Mouse (Mus musculus): ENCODE results near the gene Farp2. TPM values are rescaled to one million over a fixed set of nuclear protein-coding genes. Genes with fewer than 3 reads are reported as not detected.

The Farp2 gene
- total RNA-seq, 1 experiment, result 2.8 TPM

DNA sequence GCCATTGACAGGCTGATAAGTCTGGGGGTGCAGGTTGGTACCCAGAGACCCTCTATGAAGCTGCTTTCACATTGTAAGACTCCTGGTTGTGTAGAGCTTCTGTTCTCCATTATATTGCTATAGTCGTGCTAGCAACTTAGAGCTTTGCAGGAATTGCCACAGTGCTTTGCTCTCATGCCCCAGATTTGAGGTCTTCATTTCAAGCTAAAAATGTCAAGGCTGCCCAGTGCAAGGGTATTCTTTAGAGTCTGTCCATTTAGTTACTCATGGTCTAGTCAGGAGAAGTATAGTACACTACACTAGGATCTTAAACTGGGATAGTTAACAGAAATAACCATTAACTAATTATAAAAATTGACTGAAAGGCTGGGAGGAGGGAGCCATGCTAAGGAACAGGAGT lies 35.4 kb downstream of the Farp2 start:
- Histone ChIP-seq H3K4me1 (ENCODE audit: control insufficient read depth in 2 of 2, insufficient read depth in 2 of 2, low read length in 2 of 2, poor library complexity in 1 of 2) (peaks cover 0 to 3% of the 10 kb centered on the region in 2 experiments; a peak in 1 of 4 replicates), H3K9ac (ENCODE audit: insufficient read depth, low read depth, low read length, poor library complexity, severe bottlenecking) (no peak overlapping the region), H3K36me3 (ENCODE audit: control insufficient read depth, insufficient read depth, low read length, poor library complexity, severe bottlenecking) (no peaks in the 10 kb centered on the region), H3K4me3 (ENCODE audit: insufficient read depth in 1 of 2, low read depth in 1 of 2, low read length in 2 of 2, poor library complexity in 1 of 2, severe bottlenecking in 1 of 2) (no peak overlapping the region), H3K27ac (ENCODE audit: insufficient read depth, low read depth, low read length, poor library complexity, severe bottlenecking) (no peak overlapping the region), H3K9me3 (ENCODE audit: control insufficient read depth, insufficient read depth, low read depth, low read length) (no peaks in the 10 kb centered on the region)
- no peak for TF ChIP-seq MAFK (IDR thresholded peaks at IDR 0.05; ENCODE audit: insufficient read depth, low read depth, low read length)
- in situ Hi-C loops (cut with MboI; ENCODE audit: low sequenced_read_pairs in 2 of 2, unreplicated experiment in 2 of 2), result no loop called here
- DNase-seq (ENCODE audit: low read depth, low spot score), result no peak

GRCm38 (mm10) chr1:93551427-93551826 lies 39.5 kb downstream of the Farp2 start:
- H3K4me3 ChIP-seq (ENCODE audit: insufficient read depth in 1 of 2, low read depth in 1 of 2, low read length in 2 of 2, poor library complexity in 1 of 2, severe bottlenecking in 1 of 2), result no peak overlapping the region
- H3K36me3 ChIP-seq (ENCODE audit: control insufficient read depth, insufficient read depth, low read length, poor library complexity, severe bottlenecking), result no peaks in the 10 kb centered on the region
- H3K9ac ChIP-seq (ENCODE audit: insufficient read depth, low read depth, low read length, poor library complexity, severe bottlenecking), result no peak overlapping the region
- H3K27ac ChIP-seq (ENCODE audit: insufficient read depth, low read depth, low read length, poor library complexity, severe bottlenecking), result no peak overlapping the region
- DNase-seq (ENCODE audit: low read depth, low spot score), result no peak
- H3K4me1 ChIP-seq (ENCODE audit: control insufficient read depth in 2 of 2, insufficient read depth in 2 of 2, low read length in 2 of 2, poor library complexity in 1 of 2), result no peaks in the 10 kb centered on the region
- H3K9me3 ChIP-seq (ENCODE audit: control insufficient read depth, insufficient read depth, low read depth, low read length), result no peaks in the 10 kb centered on the region
- in situ Hi-C loops (cut with MboI; ENCODE audit: low sequenced_read_pairs in 2 of 2, unreplicated experiment in 2 of 2), result no loop called here
- TF ChIP-seq ZNF384 (IDR thresholded peaks at IDR 0.05; ENCODE audit: low read depth, low read length) (no peak), HCFC1 (IDR thresholded peaks at IDR 0.05; ENCODE audit: borderline replicate concordance, insufficient read depth, low read length) (no peak), CHD2 (IDR thresholded peaks at IDR 0.05; ENCODE audit: low read depth, low read length) (no peak), MAFK (IDR thresholded peaks at IDR 0.05; ENCODE audit: insufficient read depth, low read depth, low read length) (no peak), ZC3H11A (IDR thresholded peaks at IDR 0.05; ENCODE audit: borderline replicate concordance, low read depth, low read length) (no peak)

DNA sequence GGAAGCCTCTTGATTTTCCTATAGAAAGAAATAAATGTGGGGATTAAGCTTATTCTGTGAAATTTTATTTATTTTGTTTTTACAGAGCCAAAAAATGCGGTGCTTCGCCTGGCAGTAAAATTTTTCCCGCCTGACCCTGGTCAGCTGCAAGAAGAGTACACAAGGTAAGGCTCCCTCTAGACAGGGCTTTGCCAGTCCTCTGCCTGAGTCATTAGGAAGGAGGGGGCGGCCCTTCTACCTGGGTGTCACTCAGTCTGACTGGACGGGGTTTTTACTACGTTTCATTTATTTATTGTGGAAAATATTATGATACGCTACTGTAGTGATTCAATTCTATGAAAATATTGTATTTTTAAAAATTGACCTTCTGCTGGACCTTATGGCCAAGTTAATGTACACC lies 51.3 kb downstream of the Farp2 start:
- Histone ChIP-seq H3K9me3 (ENCODE audit: control insufficient read depth, insufficient read depth, low read depth, low read length) (no peaks in the 10 kb centered on the region), H3K9ac (ENCODE audit: insufficient read depth, low read depth, low read length, poor library complexity, severe bottlenecking) (no peak overlapping the region), H3K4me1 (ENCODE audit: control insufficient read depth in 2 of 2, insufficient read depth in 2 of 2, low read length in 2 of 2, poor library complexity in 1 of 2) (no peaks in the 10 kb centered on the region), H3K4me3 (ENCODE audit: insufficient read depth in 1 of 2, low read depth in 1 of 2, low read length in 2 of 2, poor library complexity in 1 of 2, severe bottlenecking in 1 of 2) (no peak overlapping the region), H3K36me3 (ENCODE audit: control insufficient read depth, insufficient read depth, low read length, poor library complexity, severe bottlenecking) (no peaks in the 10 kb centered on the region), H3K27ac (ENCODE audit: insufficient read depth, low read depth, low read length, poor library complexity, severe bottlenecking) (no peak overlapping the region)
- in situ Hi-C loops (cut with MboI; ENCODE audit: low sequenced_read_pairs in 2 of 2, unreplicated experiment in 2 of 2), result no loop called here
- no peak for TF ChIP-seq HCFC1 (IDR thresholded peaks at IDR 0.05; ENCODE audit: borderline replicate concordance, insufficient read depth, low read length)
- TF ChIP-seq CHD2 (IDR thresholded peaks at IDR 0.05; ENCODE audit: low read depth, low read length), result no peak
- no peak for TF ChIP-seq MAFK (IDR thresholded peaks at IDR 0.05; ENCODE audit: insufficient read depth, low read depth, low read length)
- no peak for TF ChIP-seq ZC3H11A (IDR thresholded peaks at IDR 0.05; ENCODE audit: borderline replicate concordance, low read depth, low read length)
- no peak for TF ChIP-seq ZNF384 (IDR thresholded peaks at IDR 0.05; ENCODE audit: low read depth, low read length)
- DNase-seq (ENCODE audit: low read depth, low spot score), result no peak

- Histone ChIP-seq H3K4me1 (ENCODE audit: control insufficient read depth in 2 of 2, insufficient read depth in 2 of 2, low read length in 2 of 2, poor library complexity in 1 of 2) (no peaks in the 10 kb centered on the region), H3K36me3 (ENCODE audit: control insufficient read depth, insufficient read depth, low read length, poor library complexity, severe bottlenecking) (no peaks in the 10 kb centered on the region), H3K27ac (ENCODE audit: insufficient read depth, low read depth, low read length, poor library complexity, severe bottlenecking) (no peak overlapping the region), H3K4me3 (ENCODE audit: insufficient read depth in 1 of 2, low read depth in 1 of 2, low read length in 2 of 2, poor library complexity in 1 of 2, severe bottlenecking in 1 of 2) (no peak overlapping the region), H3K9ac (ENCODE audit: insufficient read depth, low read depth, low read length, poor library complexity, severe bottlenecking) (no peak overlapping the region), H3K9me3 (ENCODE audit: control insufficient read depth, insufficient read depth, low read depth, low read length) (no peaks in the 10 kb centered on the region)
- no peak for DNase-seq (ENCODE audit: low read depth, low spot score)
- TF ChIP-seq MAFK (IDR thresholded peaks at IDR 0.05; ENCODE audit: insufficient read depth, low read depth, low read length) (no peak), ZC3H11A (IDR thresholded peaks at IDR 0.05; ENCODE audit: borderline replicate concordance, low read depth, low read length) (no peak), CHD2 (IDR thresholded peaks at IDR 0.05; ENCODE audit: low read depth, low read length) (no peak), HCFC1 (IDR thresholded peaks at IDR 0.05; ENCODE audit: borderline replicate concordance, insufficient read depth, low read length) (no peak), ZNF384 (IDR thresholded peaks at IDR 0.05; ENCODE audit: low read depth, low read length) (no peak)
- in situ Hi-C loops (cut with MboI; ENCODE audit: low sequenced_read_pairs in 2 of 2, unreplicated experiment in 2 of 2), result no loop called here
Measured at GRCm38 (mm10) chr1:93563649-93564048, 51.8 kb downstream of the Farp2 start.

GRCm38 (mm10) chr1:93564781-93565180 lies 52.9 kb downstream of the Farp2 start:
- TF ChIP-seq CHD2 (IDR thresholded peaks at IDR 0.05; ENCODE audit: low read depth, low read length) (no peak), MAFK (IDR thresholded peaks at IDR 0.05; ENCODE audit: insufficient read depth, low read depth, low read length) (no peak), ZNF384 (IDR thresholded peaks at IDR 0.05; ENCODE audit: low read depth, low read length) (no peak), HCFC1 (IDR thresholded peaks at IDR 0.05; ENCODE audit: borderline replicate concordance, insufficient read depth, low read length) (no peak), ZC3H11A (IDR thresholded peaks at IDR 0.05; ENCODE audit: borderline replicate concordance, low read depth, low read length) (no peak)
- no peak overlapping the region for H3K9ac ChIP-seq (ENCODE audit: insufficient read depth, low read depth, low read length, poor library complexity, severe bottlenecking)
- in situ Hi-C loops (cut with MboI; ENCODE audit: low sequenced_read_pairs in 2 of 2, unreplicated experiment in 2 of 2), result no loop called here
- no peak for DNase-seq (ENCODE audit: low read depth, low spot score)
- H3K27ac ChIP-seq (ENCODE audit: insufficient read depth, low read depth, low read length, poor library complexity, severe bottlenecking), result no peak overlapping the region
- H3K9me3 ChIP-seq (ENCODE audit: control insufficient read depth, insufficient read depth, low read depth, low read length), result no peaks in the 10 kb centered on the region
- no peaks in the 10 kb centered on the region for H3K4me1 ChIP-seq (ENCODE audit: control insufficient read depth in 2 of 2, insufficient read depth in 2 of 2, low read length in 2 of 2, poor library complexity in 1 of 2)
- H3K36me3 ChIP-seq (ENCODE audit: control insufficient read depth, insufficient read depth, low read length, poor library complexity, severe bottlenecking), result no peaks in the 10 kb centered on the region
- no peak overlapping the region for H3K4me3 ChIP-seq (ENCODE audit: insufficient read depth in 1 of 2, low read depth in 1 of 2, low read length in 2 of 2, poor library complexity in 1 of 2, severe bottlenecking in 1 of 2)

All from ES-E14 (cell line).